Mouse (Mus musculus) ES-Bruce4 (cell line): ENCODE measurements around the gene Luzp1.

Experiments used
- CTCF ChIP-seq: IDR thresholded peaks from one replicate; pipeline ENCODE4 v1.8.1; 2011; ENCODE audit warnings: low read depth, low read length
- POLR2A ChIP-seq: IDR thresholded peaks from one replicate; pipeline ENCODE4 v1.8.1; 2011; ENCODE audit warnings: low read length; ENCODE audit not compliant: insufficient read depth

GRCm38 (mm10) chr4:136518576-136518975 is 49.0 kb downstream of the Luzp1 start:
- TF ChIP-seq POLR2A (no peak), CTCF (no peak)
